Mouse (Mus musculus): ENCODE measurements around the gene 4930503B20Rik.

4930503B20Rik gene

GRCm38 (mm10) chr3:146651217-146651616 lies at the start of gene 4930503B20Rik:
TSS of gene 4930503B20Rik (minus strand) at chr3:146651317.
- no peak for DNase-seq (ENCODE audit: low read depth, low spot score)

- no peak for DNase-seq (ENCODE audit: low read depth, low spot score)
Observed at GRCm38 (mm10) chr3:146700051-146700450, 48.9 kb upstream of the 4930503B20Rik start.

GRCm38 (mm10) chr3:146698982-146699381 lies 47.9 kb upstream of the 4930503B20Rik start:
- DNase-seq (ENCODE audit: low read depth, low spot score) = peak; percentile 62

- no peak for DNase-seq (ENCODE audit: low read depth, low spot score)
Observed at GRCm38 (mm10) chr3:146692547-146692946, 41.4 kb upstream of the 4930503B20Rik start.

GRCm38 (mm10) chr3:146687121-146687725 lies 36.1 kb upstream of the 4930503B20Rik start:
- DNase-seq (ENCODE audit: low read depth, low spot score) = peak; percentile 69

- no peak for DNase-seq (ENCODE audit: low read depth, low spot score)
Observed at GRCm38 (mm10) chr3:146686428-146686827, 35.3 kb upstream of the 4930503B20Rik start.

- peak; percentile 37 for DNase-seq (ENCODE audit: low read depth, low spot score)
Observed at GRCm38 (mm10) chr3:146684811-146685675, 33.9 kb upstream of the 4930503B20Rik start, which contains the start of gene Samd13. TSS of gene Samd13 (minus strand) at chr3:146685592.

GRCm38 (mm10) chr3:146683095-146683494 lies 32.0 kb upstream of the 4930503B20Rik start:
- DNase-seq (ENCODE audit: low read depth, low spot score) = no peak

- DNase-seq (ENCODE audit: low read depth, low spot score) = peak; percentile 84
Observed at GRCm38 (mm10) chr3:146682140-146682651, 31.1 kb upstream of the 4930503B20Rik start.

GRCm38 (mm10) chr3:146681696-146682095 lies 30.6 kb upstream of the 4930503B20Rik start:
- peak; percentile 30 for DNase-seq (ENCODE audit: low read depth, low spot score)

- no peak for DNase-seq (ENCODE audit: low read depth, low spot score)
Observed at GRCm38 (mm10) chr3:146680625-146681024, 29.5 kb upstream of the 4930503B20Rik start.

GRCm38 (mm10) chr3:146679646-146680045 lies 28.5 kb upstream of the 4930503B20Rik start:
- no peak for DNase-seq (ENCODE audit: low read depth, low spot score)

GRCm38 (mm10) chr3:146676193-146676592 lies 25.1 kb upstream of the 4930503B20Rik start:
- no peak for DNase-seq (ENCODE audit: low read depth, low spot score)

- DNase-seq (ENCODE audit: low read depth, low spot score) = no peak
Observed at GRCm38 (mm10) chr3:146675101-146675500, 24.0 kb upstream of the 4930503B20Rik start.

GRCm38 (mm10) chr3:146671121-146671520 lies 20.0 kb upstream of the 4930503B20Rik start:
- no peak for DNase-seq (ENCODE audit: low read depth, low spot score)

GRCm38 (mm10) chr3:146661907-146662306 lies 10.8 kb upstream of the 4930503B20Rik start:
- DNase-seq (ENCODE audit: low read depth, low spot score) = no peak

GRCm38 (mm10) chr3:146661001-146661400 lies 9.9 kb upstream of the 4930503B20Rik start:
- DNase-seq (ENCODE audit: low read depth, low spot score) = peak; percentile 61

GRCm38 (mm10) chr3:146659321-146659720 lies 8.2 kb upstream of the 4930503B20Rik start:
- peak; percentile 69 for DNase-seq (ENCODE audit: low read depth, low spot score)

- DNase-seq (ENCODE audit: low read depth, low spot score) = peak; percentile 52
Observed at GRCm38 (mm10) chr3:146658061-146658639, 7.0 kb upstream of the 4930503B20Rik start.

- peak; percentile 63 for DNase-seq (ENCODE audit: low read depth, low spot score)
Observed at GRCm38 (mm10) chr3:146657433-146657832, 6.3 kb upstream of the 4930503B20Rik start.

GRCm38 (mm10) chr3:146655111-146655577 lies 4.0 kb upstream of the 4930503B20Rik start:
- DNase-seq (ENCODE audit: low read depth, low spot score) = peak; percentile 19

- no peak for DNase-seq (ENCODE audit: low read depth, low spot score)
Observed at GRCm38 (mm10) chr3:146653692-146654091, 2.6 kb upstream of the 4930503B20Rik start.

All from brain, adult 2 months (tissue).